14 mouse cellular contexts compared by ENCODE assay signal in genomic region chr14:29784506-29784905, GRCm38 (mm10).
A peak's percentile ranks its signal among the peaks of the same experiment; 100 is the strongest.
DNase-seq lines count a peak whose midpoint lies in the region; ATAC-seq and TF ChIP-seq lines count a peak whose summit lies in the region.
"Had no signal": no experiment of that assay in that cellular context is flagged by ENCODE, and none has a peak within 500 bp of the region (broad histone marks: within the 10 kb centered on the region; RNA-seq: fewer than 3 reads in every experiment).

No protein-coding gene starts in this region.

- no peak for ATAC-seq in cerebellum, adult (ENCODE audit: insufficient number of reproducible peaks, low FRiP score, low TSS enrichment)
- no peak for ATAC-seq in forebrain, embryonic 14.5 days
- ATAC-seq in forebrain, postnatal 0 days, result no peak
- no peak for ATAC-seq in midbrain, postnatal 0 days (ENCODE audit: low FRiP score)
- no peak for ATAC-seq in midbrain, embryonic 16.5 days
- ATAC-seq: forebrain, embryonic 16.5 days; intestine, embryonic 16.5 days had no signal

- H3K4me2 ChIP-seq in forebrain, embryonic 14.5 days (ENCODE audit: low read length), result no peak overlapping the region
- no peak overlapping the region for H3K4me2 ChIP-seq in forebrain, postnatal 0 days (ENCODE audit: low read depth)
- no peak overlapping the region for H3K4me2 ChIP-seq in midbrain, postnatal 0 days (ENCODE audit: low read depth, low read length, poor library complexity, severe bottlenecking)
- no peak overlapping the region for H3K4me2 ChIP-seq in midbrain, embryonic 16.5 days (ENCODE audit: low read length)
- H3K4me2 ChIP-seq: embryonic facial prominence, embryonic 12.5 days; heart, embryonic 12.5 days; hindbrain, embryonic 15.5 days had no signal

- 71% methylated on average over 2 of the region's 2 CpGs for WGBS in forebrain, embryonic 14.5 days
- WGBS in forebrain, postnatal 0 days, result 65% methylated on average over 2 of the region's 2 CpGs
- 80% methylated on average over 2 of the region's 2 CpGs for WGBS in midbrain, postnatal 0 days
- 72% methylated on average over 2 of the region's 2 CpGs for WGBS in midbrain, embryonic 16.5 days

- no peak overlapping the region for H3K4me3 ChIP-seq in forebrain, embryonic 14.5 days (ENCODE audit: low read depth, low read length)
- H3K4me3 ChIP-seq in forebrain, postnatal 0 days (ENCODE audit: low read depth, low read length), result no peak overlapping the region
- no peak overlapping the region for H3K4me3 ChIP-seq in midbrain, postnatal 0 days (ENCODE audit: low read depth, low read length)
- H3K4me3 ChIP-seq in midbrain, embryonic 16.5 days (ENCODE audit: low read depth, low read length), result no peak overlapping the region
- H3K4me3 ChIP-seq: embryonic facial prominence, embryonic 12.5 days; heart, embryonic 12.5 days; hindbrain, embryonic 15.5 days had no signal

- no peak overlapping the region for H3K9ac ChIP-seq in forebrain, embryonic 14.5 days (ENCODE audit: low read length)
- H3K9ac ChIP-seq in forebrain, postnatal 0 days, result no peak overlapping the region
- H3K9ac ChIP-seq in midbrain, postnatal 0 days (replicated peaks; ENCODE audit: low read length, poor library complexity, severe bottlenecking), result no peak overlapping the region
- H3K9ac ChIP-seq in midbrain, embryonic 16.5 days (ENCODE audit: low read depth, low read length), result no peak overlapping the region
- H3K9ac ChIP-seq: embryonic facial prominence, embryonic 12.5 days; heart, embryonic 12.5 days; hindbrain, embryonic 15.5 days had no signal

- no peaks in the 10 kb centered on the region for H3K27me3 ChIP-seq in forebrain, embryonic 14.5 days (replicated peaks; ENCODE audit: control insufficient read depth, insufficient read depth, low read length)
- no peaks in the 10 kb centered on the region for H3K27me3 ChIP-seq in forebrain, postnatal 0 days (ENCODE audit: insufficient read depth, low read length)
- no peaks in the 10 kb centered on the region for H3K27me3 ChIP-seq in midbrain, postnatal 0 days (ENCODE audit: insufficient read depth, low read length)
- H3K27me3 ChIP-seq in midbrain, embryonic 16.5 days (ENCODE audit: control insufficient read depth, insufficient read depth, low read depth, low read length), result no peaks in the 10 kb centered on the region
- H3K27me3 ChIP-seq: embryonic facial prominence, embryonic 12.5 days; heart, embryonic 12.5 days; hindbrain, embryonic 15.5 days had no signal

- no peak overlapping the region for H3K27ac ChIP-seq in forebrain, embryonic 14.5 days (ENCODE audit: low read depth, low read length)
- no peak overlapping the region for H3K27ac ChIP-seq in forebrain, postnatal 0 days (ENCODE audit: low read depth, low read length)
- no peak overlapping the region for H3K27ac ChIP-seq in midbrain, postnatal 0 days (ENCODE audit: low read depth, low read length)
- no peak overlapping the region for H3K27ac ChIP-seq in midbrain, embryonic 16.5 days (ENCODE audit: low read length)
- H3K27ac ChIP-seq: embryonic facial prominence, embryonic 12.5 days; hindbrain, embryonic 15.5 days had no signal

- peak; percentile 11 for DNase-seq in cerebellum, adult 9-10 months
- DNase-seq in forebrain, embryonic 14.5 days (ENCODE audit: low spot score), result peak; percentile 38
- no peak for DNase-seq in forebrain, postnatal 0 days
- DNase-seq in midbrain, postnatal 0 days (ENCODE audit: low spot score), result peak; percentile 10
- DNase-seq in urinary bladder, postnatal 25 days (ENCODE audit: low spot score), result no peak
- DNase-seq: adrenal gland, postnatal 10 days; gastrocnemius, postnatal 14 days had no signal

- no peaks in the 10 kb centered on the region for H3K9me3 ChIP-seq in forebrain, embryonic 14.5 days (replicated peaks; ENCODE audit: control insufficient read depth, low read length)
- no peaks in the 10 kb centered on the region for H3K9me3 ChIP-seq in forebrain, postnatal 0 days (ENCODE audit: low read length)
- H3K9me3 ChIP-seq in midbrain, postnatal 0 days (ENCODE audit: low read length), result no peaks in the 10 kb centered on the region
- no peaks in the 10 kb centered on the region for H3K9me3 ChIP-seq in midbrain, embryonic 16.5 days (replicated peaks; ENCODE audit: control insufficient read depth, low read length, poor library complexity, severe bottlenecking)
- H3K9me3 ChIP-seq: embryonic facial prominence, embryonic 12.5 days; heart, embryonic 12.5 days; hindbrain, embryonic 15.5 days had no signal

- no peaks in the 10 kb centered on the region for H3K4me1 ChIP-seq in forebrain, embryonic 14.5 days (ENCODE audit: control insufficient read depth, insufficient read depth, low read length)
- H3K4me1 ChIP-seq in forebrain, postnatal 0 days (ENCODE audit: insufficient read depth), result no peaks in the 10 kb centered on the region
- no peaks in the 10 kb centered on the region for H3K4me1 ChIP-seq in midbrain, postnatal 0 days (ENCODE audit: insufficient read depth, low read length)
- H3K4me1 ChIP-seq in midbrain, embryonic 16.5 days (ENCODE audit: control insufficient read depth, insufficient read depth, low read length), result peaks cover 3% of the 10 kb centered on the region; the same call in 1 of the 2 replicates
- H3K4me1 ChIP-seq: embryonic facial prominence, embryonic 12.5 days; heart, embryonic 12.5 days; hindbrain, embryonic 15.5 days had no signal

- H3K36me3 ChIP-seq in forebrain, embryonic 14.5 days (ENCODE audit: control insufficient read depth, insufficient read depth, low read length), result no peaks in the 10 kb centered on the region
- no peaks in the 10 kb centered on the region for H3K36me3 ChIP-seq in forebrain, postnatal 0 days (ENCODE audit: insufficient read depth)
- no peaks in the 10 kb centered on the region for H3K36me3 ChIP-seq in midbrain, postnatal 0 days (ENCODE audit: insufficient read depth, low read length)
- no peaks in the 10 kb centered on the region for H3K36me3 ChIP-seq in midbrain, embryonic 16.5 days (ENCODE audit: control insufficient read depth, insufficient read depth, low read length)
- H3K36me3 ChIP-seq: embryonic facial prominence, embryonic 12.5 days; heart, embryonic 12.5 days; hindbrain, embryonic 15.5 days had no signal

- no peak for TF ChIP-seq CTCF in forebrain, postnatal 0 days (IDR thresholded peaks at IDR 0.05; ENCODE audit: low read depth)
- TF ChIP-seq CTCF in midbrain, postnatal 0 days (IDR thresholded peaks at IDR 0.05), result no peak

Comparison
In these comparisons a context has a peak if more than half of its experiments do, and no peak if none do; other contexts are left out.
1. DNase-seq: peak in cerebellum, adult 9-10 months (single experiment), forebrain, embryonic 14.5 days (single experiment) and midbrain, postnatal 0 days (single experiment); none in forebrain, postnatal 0 days (single experiment) and urinary bladder, postnatal 25 days (single experiment).